Mouse (Mus musculus) forebrain, embryonic 16.5 days (tissue): Measurements from ENCODE around the gene Vmn1r169. TPM values are rescaled to one million over a fixed set of nuclear protein-coding genes. Genes with fewer than 3 reads are reported as not detected.
"Not testable (repeated sequence)": the region's sequence is repeated elsewhere in the genome, so short reads cannot be mapped to it uniquely, and the experiment has no call there.

Experiments
- ATAC-seq: fragments of 200-750 bp; cut with Nextera tagmentation; 2 replicates; pipeline ENCODE4 v1.8.0; 2017; ENCODE audit warnings: mild to moderate bottlenecking, moderate library complexity
- H3K27ac ChIP-seq: fragments of 300-500 bp; sonication (generic); 2 replicates; pipeline ENCODE4 v1.5.1; 2014; ENCODE audit warnings: low read length, control low read depth
- H3K27me3 ChIP-seq: fragments of 300-500 bp; sonication (generic); replicated peaks from 2 replicates; pipeline ENCODE4 v1.6.1; 2014; ENCODE audit warnings: low read length; ENCODE audit not compliant: control insufficient read depth, insufficient read depth
- H3K36me3 ChIP-seq: fragments of 300-500 bp; sonication (generic); 2 replicates; pipeline ENCODE4 v1.6.1; 2014; ENCODE audit not compliant: control insufficient read depth, insufficient read depth
- H3K4me1 ChIP-seq: fragments of 300-500 bp; sonication (generic); replicated peaks from 2 replicates; pipeline ENCODE4 v1.6.1; 2014; ENCODE audit warnings: low read length; ENCODE audit not compliant: control insufficient read depth, insufficient read depth
- H3K4me2 ChIP-seq: fragments of 300-500 bp; sonication (generic); 2 replicates; pipeline ENCODE4 v1.6.1; 2014; ENCODE audit warnings: mild to moderate bottlenecking, low read length, control low read depth
- H3K4me3 ChIP-seq: fragments of 300-500 bp; sonication (generic); replicated peaks from 2 replicates; pipeline ENCODE4 v1.5.1; 2014; ENCODE audit warnings: mild to moderate bottlenecking, low read length, control low read depth
- H3K9ac ChIP-seq: fragments of 300-500 bp; sonication (generic); replicated peaks from 2 replicates; pipeline ENCODE4 v1.6.1; 2014; ENCODE audit warnings: low read depth, low read length, control low read depth
- H3K9me3 ChIP-seq: fragments of 300-500 bp; sonication (generic); 2 replicates; pipeline ENCODE4 v1.6.1; 2016; ENCODE audit warnings: low read length; ENCODE audit not compliant: control insufficient read depth
- WGBS: fragments of 180-500 bp; shearing (Covaris S2); extraction: QIAGEN DNeasy Blood & Tissue Kit; methylation state at CpG from one replicate; pipeline ENCODE4 v1.1.7; 2014; 5-methylcytosine and 5-hydroxymethylcytosine counted together
- polyA plus RNA-seq: library from polyadenylated mRNA; unstranded; fragments of >200 nt; fragmentation: Nextera tagmentation; extraction: Ambion mirVana; gene quantifications from 2 replicates; pipeline ENCODE4 v1.2.1, GENCODE M21; 2015

Gene Vmn1r169
- polyA plus RNA-seq: not detected in 2 replicates

GRCm38 (mm10) chr7:23575226-23575625 is at the start of gene Vmn1r169:
Vmn1r169 (plus strand) TSS chr7:23575526.
- not testable (repeated sequence) for H3K36me3 ChIP-seq, H3K9me3 ChIP-seq, H3K4me2 ChIP-seq, H3K9ac ChIP-seq, H3K4me1 ChIP-seq, ATAC-seq, H3K4me3 ChIP-seq, H3K27me3 ChIP-seq, H3K27ac ChIP-seq
- WGBS: 70% methylated on average over 1 of the region's 2 CpGs

DNA sequence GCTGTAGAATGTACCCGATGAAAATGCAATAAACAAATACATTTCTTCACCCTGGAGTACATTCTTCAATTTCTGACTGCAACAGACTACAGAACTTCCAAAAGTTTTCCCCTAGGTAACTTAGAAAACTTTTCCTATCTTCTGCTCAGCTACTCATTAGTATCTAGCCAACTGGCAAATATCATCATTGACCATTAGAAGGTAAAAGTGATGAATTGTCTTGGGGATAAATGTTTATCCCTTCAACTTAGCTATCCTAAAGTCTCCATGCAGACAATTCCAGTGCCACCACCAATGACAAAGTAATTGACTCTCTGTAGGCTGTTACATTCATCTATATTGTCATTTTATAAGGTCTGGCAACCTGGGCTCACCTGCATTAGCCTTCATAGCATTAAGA is 35.9 kb upstream of the Vmn1r169 start, which contains the start of gene Vmn1r168:
Gene Vmn1r168 (plus strand): TSS at position 301 of the 400 bp plus-strand sequence.
- H3K27ac ChIP-seq, H3K9me3 ChIP-seq, H3K27me3 ChIP-seq, H3K9ac ChIP-seq, H3K4me3 ChIP-seq, H3K4me2 ChIP-seq, ATAC-seq, H3K36me3 ChIP-seq, H3K4me1 ChIP-seq: not testable (repeated sequence)
- no CpG with 5 or more reads among the region's 1 CpGs for WGBS

GRCm38 (mm10) chr7:23605875-23606274 is 30.5 kb downstream of the Vmn1r169 start, which contains the start of gene Vmn1r170:
Vmn1r170 (plus strand) TSS chr7:23606175.
- H3K4me1 ChIP-seq, H3K9ac ChIP-seq, H3K4me2 ChIP-seq, H3K27ac ChIP-seq, H3K27me3 ChIP-seq, H3K36me3 ChIP-seq, H3K9me3 ChIP-seq, ATAC-seq, H3K4me3 ChIP-seq: not testable (repeated sequence)
- 51% methylated on average over 1 of the region's 1 CpGs for WGBS

Other genes starting within 250 kb of the Vmn1r169 start
- gene Nlrp5, start 189.6 kb upstream of the Vmn1r169 start, polyA plus RNA-seq: not detected in 2 replicates
- not detected in 2 replicates for gene Vmn1r167, start 68.3 kb upstream of the Vmn1r169 start, polyA plus RNA-seq
- gene Vmn1r168, start 35.8 kb upstream of the Vmn1r169 start, polyA plus RNA-seq: not detected in 2 replicates
- gene Vmn1r170, start 30.6 kb downstream of the Vmn1r169 start, polyA plus RNA-seq: not detected in 2 replicates
- not detected in 2 replicates for gene Vmn1r171, start 55.2 kb downstream of the Vmn1r169 start, polyA plus RNA-seq
- gene Vmn1r172, start 82.8 kb downstream of the Vmn1r169 start, polyA plus RNA-seq: not detected in 2 replicates
- gene Vmn1r173, start 125.2 kb downstream of the Vmn1r169 start, polyA plus RNA-seq: not detected in 2 replicates
- gene Vmn1r174, start 176.7 kb downstream of the Vmn1r169 start, polyA plus RNA-seq: not detected in 2 replicates
- gene Vmn1r175, start 235.1 kb downstream of the Vmn1r169 start, polyA plus RNA-seq: not detected in 2 replicates